Mouse (Mus musculus): ENCODE data around the gene Ccl5. TPM values are rescaled to one million over a fixed set of nuclear protein-coding genes. Genes with fewer than 3 reads are reported as not detected.

The Ccl5 gene
- polyA plus RNA-seq (2015; fragmentation: Nextera tagmentation; extraction: Ambion mirVana) = not detected in 2 replicates

DNA sequence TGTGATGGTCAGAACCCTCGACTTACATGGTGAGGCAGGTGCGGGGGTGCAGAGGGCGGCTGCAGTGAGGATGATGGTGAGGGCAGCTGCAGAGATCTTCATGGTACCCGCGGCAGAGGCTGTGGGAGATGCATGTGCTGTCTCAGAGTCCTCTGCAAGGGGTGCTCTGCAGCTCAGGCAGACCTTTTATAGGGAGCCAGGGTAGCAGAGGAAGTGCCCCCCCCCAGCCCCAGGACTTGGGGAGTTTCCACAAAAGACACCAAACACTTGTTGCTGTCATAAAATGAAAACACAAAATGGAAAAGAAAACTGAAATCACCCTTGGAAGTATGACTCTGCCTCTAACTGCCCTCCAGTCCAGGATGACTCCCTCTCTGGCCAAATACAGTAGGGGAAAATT lies at the start of gene Ccl5:
Ccl5 (minus strand) TSS at position 159 of the 400 bp plus-strand sequence.
- 88% methylated on average over 5 of the region's 5 CpGs for WGBS
- peaks cover 9% of the 10 kb centered on the region; the same call in 1 of the 2 replicates for H3K36me3 ChIP-seq
- no peaks in the 10 kb centered on the region for H3K27me3 ChIP-seq
- no peak within 1 kb of the TSS for H3K27ac ChIP-seq
- H3K4me2 ChIP-seq = no peak within 1 kb of the TSS
- peaks cover 9% of the 10 kb centered on the region for H3K4me1 ChIP-seq (replicated peaks)
- ATAC-seq (ENCODE audit: low FRiP score) = no peak
- no peaks in the 10 kb centered on the region for H3K9me3 ChIP-seq
- H3K4me3 ChIP-seq = no peak within 1 kb of the TSS
- H3K9ac ChIP-seq = no peak within 1 kb of the TSS

- Histone ChIP-seq H3K9ac (no peak overlapping the region), H3K36me3 (no peaks in the 10 kb centered on the region), H3K27ac (no peak overlapping the region), H3K4me1 (replicated peaks) (no peaks in the 10 kb centered on the region), H3K4me2 (no peak overlapping the region), H3K4me3 (no peak overlapping the region), H3K27me3 (no peaks in the 10 kb centered on the region), H3K9me3 (no peaks in the 10 kb centered on the region)
- ATAC-seq (ENCODE audit: low FRiP score) = no peak
- 88% methylated on average over 3 of the region's 3 CpGs for WGBS
Observed at GRCm38 (mm10) chr11:83578999-83579398, 48.7 kb upstream of the Ccl5 start.

- Histone ChIP-seq H3K9ac (no peak within 1 kb of the TSS), H3K36me3 (no peaks in the 10 kb centered on the region), H3K4me3 (no peak within 1 kb of the TSS), H3K27me3 (no peaks in the 10 kb centered on the region), H3K27ac (no peak within 1 kb of the TSS), H3K9me3 (no peaks in the 10 kb centered on the region), H3K4me1 (replicated peaks) (no peaks in the 10 kb centered on the region), H3K4me2 (no peak within 1 kb of the TSS)
- no peak for ATAC-seq (ENCODE audit: low FRiP score)
- 70% methylated on average over 2 of the region's 2 CpGs for WGBS
Observed at GRCm38 (mm10) chr11:83578186-83578760, 48.0 kb upstream of the Ccl5 start, which contains the start of gene Ccl9. Gene Ccl9 (minus strand): TSS chr11:83578636.

DNA sequence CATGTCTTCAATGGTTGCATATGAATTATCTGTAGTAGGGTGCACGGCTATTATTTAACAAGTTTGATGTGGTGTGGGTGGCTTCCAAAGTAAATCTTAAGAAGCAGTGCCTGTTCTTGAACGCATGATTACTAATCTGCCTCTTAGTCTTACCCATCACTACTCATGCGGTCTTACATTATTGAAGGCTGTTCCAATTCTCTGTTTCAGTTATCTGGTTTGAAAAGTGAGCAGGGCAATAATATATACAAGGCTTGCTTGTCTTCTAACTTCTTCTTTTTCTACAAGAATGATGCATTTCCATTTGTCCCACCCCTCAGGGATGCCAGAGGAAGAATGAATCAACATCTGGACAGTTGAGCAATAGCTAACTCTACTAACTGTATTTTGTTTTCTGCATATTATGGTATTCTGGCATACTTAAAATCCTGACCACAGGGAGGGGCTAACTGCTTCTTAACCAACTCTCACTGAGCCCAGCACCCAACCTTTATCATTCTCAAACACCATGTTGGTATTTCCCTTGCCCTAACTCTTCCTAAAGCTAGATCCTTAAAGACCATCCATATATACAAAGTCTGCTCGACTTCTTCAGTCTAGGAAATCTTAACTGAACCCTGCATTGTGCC lies 46.7 kb upstream of the Ccl5 start:
- no peaks in the 10 kb centered on the region for H3K27me3 ChIP-seq
- no peak overlapping the region for H3K4me2 ChIP-seq
- no peaks in the 10 kb centered on the region for H3K36me3 ChIP-seq
- no peak overlapping the region for H3K9ac ChIP-seq
- no peak overlapping the region for H3K4me3 ChIP-seq
- H3K27ac ChIP-seq = no peak overlapping the region
- no peaks in the 10 kb centered on the region for H3K4me1 ChIP-seq (replicated peaks)
- WGBS = 86% methylated on average over 4 of the region's 4 CpGs
- H3K9me3 ChIP-seq = no peaks in the 10 kb centered on the region
- no peak for ATAC-seq (ENCODE audit: low FRiP score)

- no peak for ATAC-seq (ENCODE audit: low FRiP score)
- Histone ChIP-seq H3K27me3 (no peaks in the 10 kb centered on the region), H3K4me3 (no peak overlapping the region), H3K9me3 (no peaks in the 10 kb centered on the region), H3K9ac (no peak overlapping the region), H3K4me1 (replicated peaks) (no peaks in the 10 kb centered on the region), H3K4me2 (no peak overlapping the region), H3K27ac (no peak overlapping the region), H3K36me3 (no peaks in the 10 kb centered on the region)
- WGBS = 72% methylated on average over 9 of the region's 9 CpGs
Observed at GRCm38 (mm10) chr11:83572834-83573233, 42.5 kb upstream of the Ccl5 start.

- no peaks in the 10 kb centered on the region for H3K4me1 ChIP-seq (replicated peaks)
- H3K27me3 ChIP-seq = no peaks in the 10 kb centered on the region
- H3K27ac ChIP-seq = no peak overlapping the region
- no peaks in the 10 kb centered on the region for H3K9me3 ChIP-seq
- ATAC-seq (ENCODE audit: low FRiP score) = no peak
- no peaks in the 10 kb centered on the region for H3K36me3 ChIP-seq
- H3K4me3 ChIP-seq = no peak overlapping the region
- no peak overlapping the region for H3K4me2 ChIP-seq
- WGBS = 93% methylated on average over 8 of the region's 8 CpGs
- no peak overlapping the region for H3K9ac ChIP-seq
Observed at GRCm38 (mm10) chr11:83572223-83572622, 41.9 kb upstream of the Ccl5 start.

GRCm38 (mm10) chr11:83570189-83570588 lies 39.9 kb upstream of the Ccl5 start:
- Histone ChIP-seq H3K4me3 (no peak overlapping the region), H3K27me3 (no peaks in the 10 kb centered on the region), H3K4me1 (replicated peaks) (no peaks in the 10 kb centered on the region), H3K27ac (no peak overlapping the region), H3K9me3 (no peaks in the 10 kb centered on the region), H3K36me3 (no peaks in the 10 kb centered on the region), H3K4me2 (no peak overlapping the region), H3K9ac (no peak overlapping the region)
- WGBS = 90% methylated on average over 2 of the region's 2 CpGs
- ATAC-seq (ENCODE audit: low FRiP score) = no peak

- Histone ChIP-seq H3K27ac (no peak overlapping the region), H3K36me3 (no peaks in the 10 kb centered on the region), H3K9me3 (no peaks in the 10 kb centered on the region), H3K4me2 (no peak overlapping the region), H3K4me3 (no peak overlapping the region), H3K4me1 (replicated peaks) (no peaks in the 10 kb centered on the region), H3K9ac (no peak overlapping the region), H3K27me3 (no peaks in the 10 kb centered on the region)
- ATAC-seq (ENCODE audit: low FRiP score) = no peak
- WGBS = 96% methylated on average over 7 of the region's 7 CpGs
Observed at GRCm38 (mm10) chr11:83569249-83569648, 38.9 kb upstream of the Ccl5 start.

GRCm38 (mm10) chr11:83568786-83569185 lies 38.5 kb upstream of the Ccl5 start:
- Histone ChIP-seq H3K9ac (no peak overlapping the region), H3K9me3 (no peaks in the 10 kb centered on the region), H3K36me3 (no peaks in the 10 kb centered on the region), H3K4me1 (replicated peaks) (no peaks in the 10 kb centered on the region), H3K4me2 (no peak overlapping the region), H3K27ac (no peak overlapping the region), H3K4me3 (no peak overlapping the region), H3K27me3 (no peaks in the 10 kb centered on the region)
- ATAC-seq (ENCODE audit: low FRiP score) = no peak
- WGBS = 96% methylated on average over 3 of the region's 3 CpGs

DNA sequence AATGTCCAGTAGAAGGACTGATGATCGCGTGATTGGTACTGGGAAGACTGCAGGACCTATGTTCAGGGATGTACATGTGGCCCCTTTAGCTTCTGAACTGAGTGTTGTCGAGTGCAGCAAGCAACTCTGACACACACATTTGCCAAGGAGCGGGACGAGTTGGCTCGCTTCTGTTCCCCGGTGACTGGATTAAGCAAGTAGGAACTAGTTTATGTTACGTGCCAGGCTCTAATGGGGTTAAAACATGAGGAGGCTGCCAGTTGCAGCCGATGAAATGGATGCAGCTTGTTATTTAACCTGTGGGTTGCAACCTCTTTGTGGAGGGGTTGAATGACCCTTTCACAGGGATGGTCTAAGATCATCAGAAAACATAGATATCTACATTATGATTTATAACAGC lies 37.7 kb upstream of the Ccl5 start:
- Histone ChIP-seq H3K9me3 (no peaks in the 10 kb centered on the region), H3K27me3 (no peaks in the 10 kb centered on the region), H3K36me3 (no peaks in the 10 kb centered on the region), H3K9ac (no peak overlapping the region), H3K4me2 (no peak overlapping the region), H3K4me3 (no peak overlapping the region), H3K27ac (no peak overlapping the region), H3K4me1 (replicated peaks) (no peaks in the 10 kb centered on the region)
- no peak for ATAC-seq (ENCODE audit: low FRiP score)
- 94% methylated on average over 9 of the region's 9 CpGs for WGBS

DNA sequence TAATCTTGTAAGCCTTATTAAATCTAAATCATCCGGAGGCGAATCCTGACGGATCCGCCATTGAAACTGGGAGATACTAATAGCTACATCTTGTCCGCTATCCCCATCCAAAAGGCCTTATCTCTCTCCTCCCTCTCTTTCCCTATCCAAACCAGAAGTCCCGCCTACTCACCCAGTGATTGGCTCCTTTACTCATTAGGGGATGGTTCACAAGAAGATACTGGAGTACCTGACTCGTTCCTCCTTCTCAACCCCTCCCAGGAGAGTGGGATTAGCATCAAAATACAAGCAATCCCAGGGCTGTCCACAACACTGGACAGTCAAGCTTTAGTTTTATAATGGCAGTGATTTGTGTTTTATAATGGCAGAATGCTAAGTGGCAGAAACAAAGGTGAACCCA lies 37.0 kb upstream of the Ccl5 start:
- ATAC-seq (ENCODE audit: low FRiP score) = no peak
- H3K27me3 ChIP-seq = no peaks in the 10 kb centered on the region
- H3K9me3 ChIP-seq = no peaks in the 10 kb centered on the region
- H3K9ac ChIP-seq = no peak overlapping the region
- 76% methylated on average over 7 of the region's 7 CpGs for WGBS
- H3K36me3 ChIP-seq = no peaks in the 10 kb centered on the region
- H3K27ac ChIP-seq = no peak overlapping the region
- no peak overlapping the region for H3K4me2 ChIP-seq
- no peak overlapping the region for H3K4me3 ChIP-seq
- H3K4me1 ChIP-seq (replicated peaks) = no peaks in the 10 kb centered on the region

GRCm38 (mm10) chr11:83566617-83567016 lies 36.3 kb upstream of the Ccl5 start:
- Histone ChIP-seq H3K4me3 (no peak overlapping the region), H3K4me2 (no peak overlapping the region), H3K36me3 (no peaks in the 10 kb centered on the region), H3K4me1 (replicated peaks) (no peaks in the 10 kb centered on the region), H3K9ac (no peak overlapping the region), H3K27me3 (no peaks in the 10 kb centered on the region), H3K9me3 (no peaks in the 10 kb centered on the region), H3K27ac (no peak overlapping the region)
- ATAC-seq (ENCODE audit: low FRiP score) = no peak

GRCm38 (mm10) chr11:83563754-83564153 lies 33.4 kb upstream of the Ccl5 start:
- Histone ChIP-seq H3K4me2 (no peak overlapping the region), H3K9me3 (no peaks in the 10 kb centered on the region), H3K27ac (no peak overlapping the region), H3K27me3 (no peaks in the 10 kb centered on the region), H3K9ac (no peak overlapping the region), H3K4me1 (replicated peaks) (no peaks in the 10 kb centered on the region), H3K36me3 (no peaks in the 10 kb centered on the region), H3K4me3 (no peak overlapping the region)
- WGBS = 85% methylated on average over 2 of the region's 2 CpGs
- no peak for ATAC-seq (ENCODE audit: low FRiP score)
